Mouse (Mus musculus): ENCODE measurements around the gene Hoxa13. TPM values are rescaled to one million over a fixed set of nuclear protein-coding genes. Genes with fewer than 3 reads are reported as not detected.
A peak's percentile ranks its signal among the peaks of the same experiment; 100 is the strongest.

Gene Hoxa13
- total and polyA plus RNA-seq, 3 experiments = not detected

GRCm38 (mm10) chr6:52251177-52251879 lies 9.4 kb downstream of the Hoxa13 start:
- intact Hi-C loops (cut with DNase I) = loop anchor here (5.0 kb wide), 1 partner anchor 34 kb away; no protein-coding TSS in a partner anchor

GRCm38 (mm10) chr6:52249826-52250225 lies 10.9 kb downstream of the Hoxa13 start:
- Histone ChIP-seq H3K27ac (no peak overlapping the region), H3K4me1 (ENCODE audit: control insufficient read depth, insufficient read depth, low read length) (no peaks in the 10 kb centered on the region), H3K79me2 (replicated peaks; ENCODE audit: control insufficient read depth, insufficient read depth, low read length) (no peaks in the 10 kb centered on the region), H3K27me3 (ENCODE audit: control insufficient read depth, insufficient read depth, low read length) (peaks cover 48% of the 10 kb centered on the region), H3K4me3 (no peak overlapping the region), H3K36me3 (ENCODE audit: control insufficient read depth, insufficient read depth, low read length) (no peaks in the 10 kb centered on the region), H3K9ac (ENCODE audit: low read depth, low read length) (no peak overlapping the region)
- TF ChIP-seq CTCF (IDR thresholded peaks at IDR 0.05) (no peak), EP300 (IDR thresholded peaks at IDR 0.05; ENCODE audit: insufficient read depth, low read depth, low read length) (no peak), POLR2A (IDR thresholded peaks at IDR 0.05; ENCODE audit: insufficient read depth, low read depth, low read length) (no peak)
- 5% methylated on average over 4 of the region's 4 CpGs for WGBS
- intact Hi-C loops (cut with DNase I) = loop anchor here (5.0 kb wide), 1 partner anchor 33 kb away; no protein-coding TSS in a partner anchor
- DNase-seq = peak in 1 of 2 experiments; percentile 13

More at GRCm38 (mm10) chr6:52251177-52251879, 9.4 kb downstream of the Hoxa13 start:
- 12% methylated on average over 7 of the region's 7 CpGs for WGBS
- Histone ChIP-seq H3K27me3 (ENCODE audit: control insufficient read depth, insufficient read depth, low read length) (peaks cover 38% of the 10 kb centered on the region), H3K36me3 (ENCODE audit: control insufficient read depth, insufficient read depth, low read length) (no peaks in the 10 kb centered on the region), H3K27ac (no peak overlapping the region), H3K4me1 (ENCODE audit: control insufficient read depth, insufficient read depth, low read length) (no peaks in the 10 kb centered on the region), H3K9ac (ENCODE audit: low read depth, low read length) (no peak overlapping the region), H3K4me3 (no peak overlapping the region), H3K79me2 (replicated peaks; ENCODE audit: control insufficient read depth, insufficient read depth, low read length) (no peaks in the 10 kb centered on the region)
- TF ChIP-seq EP300 (IDR thresholded peaks at IDR 0.05; ENCODE audit: insufficient read depth, low read depth, low read length) = no peak
- TF ChIP-seq CTCF (IDR thresholded peaks at IDR 0.05) = no peak
- TF ChIP-seq POLR2A (IDR thresholded peaks at IDR 0.05; ENCODE audit: insufficient read depth, low read depth, low read length) = no peak
- peak in 1 of 2 experiments; percentile 13 for DNase-seq

- H3K4me3 ChIP-seq = no peak overlapping the region
Measured at GRCm38 (mm10) chr6:52249415-52249738, 11.3 kb downstream of the Hoxa13 start.

DNA sequence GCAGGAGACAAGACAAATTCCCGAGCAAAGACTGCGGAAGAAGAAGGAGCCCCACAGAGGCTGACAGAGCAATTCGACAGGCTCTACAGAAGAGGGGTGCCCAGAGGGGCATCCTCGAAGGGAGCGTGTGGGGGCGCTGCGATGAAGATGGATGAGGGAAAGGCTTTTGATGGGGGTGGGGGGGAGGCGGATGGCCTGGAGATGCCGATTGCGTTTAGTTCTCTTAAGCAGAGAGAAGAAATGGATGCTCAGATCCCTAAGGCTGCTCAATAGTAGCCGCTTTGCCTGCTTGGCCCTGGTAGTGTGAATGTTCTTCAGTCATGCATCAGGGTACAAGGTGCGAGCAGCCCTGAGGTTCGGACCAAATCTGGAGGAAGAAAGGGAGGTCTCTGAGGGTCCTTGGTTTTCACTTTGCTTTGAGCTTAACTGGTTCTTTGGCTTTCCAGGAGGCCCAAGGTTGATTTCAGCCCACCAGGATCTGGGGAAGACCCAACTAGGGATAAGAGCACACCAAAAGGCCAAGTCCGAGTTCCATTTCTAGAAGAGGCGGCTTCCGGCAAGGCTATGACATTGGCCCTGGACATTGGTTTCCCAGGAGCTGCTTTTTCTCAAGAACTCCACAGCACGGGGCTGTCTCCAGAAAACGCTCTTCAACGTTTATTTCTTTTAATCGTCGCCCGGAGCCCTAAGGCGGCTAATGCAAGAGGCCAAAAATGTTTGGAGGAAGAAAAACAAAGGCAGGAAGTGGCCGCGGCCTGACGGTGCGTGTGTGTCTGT lies 11.9 kb downstream of the Hoxa13 start:
- no peaks in the 10 kb centered on the region for H3K79me2 ChIP-seq (replicated peaks; ENCODE audit: control insufficient read depth, insufficient read depth, low read length)
- TF ChIP-seq CTCF (IDR thresholded peaks at IDR 0.05) (no peak), POLR2A (IDR thresholded peaks at IDR 0.05; ENCODE audit: insufficient read depth, low read depth, low read length) (no peak)
- intact Hi-C loops (cut with DNase I) = no loop called here
- 5% methylated on average over 27 of the region's 27 CpGs for WGBS
- DNase-seq = peak in 1 of 2 experiments; percentile 27
- H3K9ac ChIP-seq (ENCODE audit: low read depth, low read length) = no peak overlapping the region
- peaks cover 48% of the 10 kb centered on the region for H3K27me3 ChIP-seq (ENCODE audit: control insufficient read depth, insufficient read depth, low read length)
- H3K4me3 ChIP-seq = no peak overlapping the region
- H3K27ac ChIP-seq = no peak overlapping the region
- H3K4me1 ChIP-seq (ENCODE audit: control insufficient read depth, insufficient read depth, low read length) = no peaks in the 10 kb centered on the region
- no peaks in the 10 kb centered on the region for H3K36me3 ChIP-seq (ENCODE audit: control insufficient read depth, insufficient read depth, low read length)

More at GRCm38 (mm10) chr6:52249415-52249738, 11.3 kb downstream of the Hoxa13 start:
- no peak for DNase-seq
- 4% methylated on average over 16 of the region's 16 CpGs for WGBS
- Histone ChIP-seq H3K27me3 (ENCODE audit: control insufficient read depth, insufficient read depth, low read length) (peaks cover 49% of the 10 kb centered on the region), H3K79me2 (replicated peaks; ENCODE audit: control insufficient read depth, insufficient read depth, low read length) (no peaks in the 10 kb centered on the region), H3K36me3 (ENCODE audit: control insufficient read depth, insufficient read depth, low read length) (no peaks in the 10 kb centered on the region), H3K4me1 (ENCODE audit: control insufficient read depth, insufficient read depth, low read length) (no peaks in the 10 kb centered on the region), H3K9ac (ENCODE audit: low read depth, low read length) (no peak overlapping the region), H3K27ac (no peak overlapping the region)
- TF ChIP-seq EP300 (IDR thresholded peaks at IDR 0.05; ENCODE audit: insufficient read depth, low read depth, low read length) (no peak), CTCF (IDR thresholded peaks at IDR 0.05) (no peak), POLR2A (IDR thresholded peaks at IDR 0.05; ENCODE audit: insufficient read depth, low read depth, low read length) (no peak)
- intact Hi-C loops (cut with DNase I) = no loop called here

DNA sequence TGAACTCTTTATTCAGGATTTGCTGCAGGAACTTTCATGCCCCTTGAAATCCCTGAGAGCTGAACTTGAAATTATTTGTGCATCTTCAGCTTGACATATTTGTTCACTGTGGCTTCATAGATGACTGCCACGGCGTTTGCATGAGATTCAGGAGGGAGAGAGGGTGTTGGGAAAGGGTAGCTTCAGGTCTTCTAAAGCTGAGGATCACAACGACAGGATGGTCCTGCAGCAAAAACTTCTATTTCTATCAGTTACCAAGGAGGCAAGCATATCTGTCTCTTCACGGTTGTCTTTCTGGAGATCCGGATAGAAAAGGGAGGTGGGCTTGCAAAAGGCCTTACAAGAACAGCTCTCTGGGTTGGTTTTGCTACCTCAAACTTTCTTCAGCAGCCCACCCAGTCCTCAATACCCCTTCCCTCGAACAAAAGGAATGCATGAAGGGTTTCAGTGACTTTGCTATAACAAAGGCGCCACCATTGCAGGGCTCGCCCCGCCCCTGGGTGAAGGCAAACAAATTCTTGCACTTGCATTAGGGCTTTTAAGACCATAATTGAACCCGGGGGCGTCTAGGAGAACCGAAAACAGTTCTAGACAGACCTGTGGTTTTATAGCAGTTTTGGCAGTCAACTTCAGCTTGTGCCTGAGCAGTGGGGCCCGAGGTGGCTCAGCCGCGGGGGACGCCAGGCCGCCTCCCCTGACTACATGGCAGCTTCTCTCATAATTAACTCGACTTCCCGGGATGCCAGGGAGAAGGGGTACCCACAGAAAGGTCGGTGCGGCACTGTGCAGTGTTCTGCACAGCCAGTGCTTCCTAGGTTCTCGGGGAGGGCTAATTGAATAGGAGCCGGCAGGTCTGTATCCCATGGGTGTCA lies 12.7 kb downstream of the Hoxa13 start:
- H3K79me2 ChIP-seq (replicated peaks; ENCODE audit: control insufficient read depth, insufficient read depth, low read length) = no peaks in the 10 kb centered on the region
- no peak overlapping the region for H3K4me3 ChIP-seq
- WGBS = 5% methylated on average over 23 of the region's 23 CpGs
- H3K27ac ChIP-seq = no peak overlapping the region
- TF ChIP-seq EP300 (IDR thresholded peaks at IDR 0.05; ENCODE audit: insufficient read depth, low read depth, low read length) (no peak), CTCF (IDR thresholded peaks at IDR 0.05) (no peak), POLR2A (IDR thresholded peaks at IDR 0.05; ENCODE audit: insufficient read depth, low read depth, low read length) (no peak)
- intact Hi-C loops (cut with DNase I) = no loop called here
- DNase-seq = peak in 1 of 2 experiments; percentile 22
- no peaks in the 10 kb centered on the region for H3K4me1 ChIP-seq (ENCODE audit: control insufficient read depth, insufficient read depth, low read length)
- peaks cover 49% of the 10 kb centered on the region for H3K27me3 ChIP-seq (ENCODE audit: control insufficient read depth, insufficient read depth, low read length)
- no peaks in the 10 kb centered on the region for H3K36me3 ChIP-seq (ENCODE audit: control insufficient read depth, insufficient read depth, low read length)
- H3K9ac ChIP-seq (ENCODE audit: low read depth, low read length) = no peak overlapping the region
